Mouse (Mus musculus) ES-Bruce4 (cell line): ENCODE results near the gene Spr.

ENCODE experiments used
- CTCF ChIP-seq: IDR thresholded peaks from one replicate; pipeline ENCODE4 v1.8.1; 2011; ENCODE audit warnings: low read depth, low read length
- POLR2A ChIP-seq: IDR thresholded peaks from one replicate; pipeline ENCODE4 v1.8.1; 2011; ENCODE audit warnings: low read length; ENCODE audit not compliant: insufficient read depth

DNA sequence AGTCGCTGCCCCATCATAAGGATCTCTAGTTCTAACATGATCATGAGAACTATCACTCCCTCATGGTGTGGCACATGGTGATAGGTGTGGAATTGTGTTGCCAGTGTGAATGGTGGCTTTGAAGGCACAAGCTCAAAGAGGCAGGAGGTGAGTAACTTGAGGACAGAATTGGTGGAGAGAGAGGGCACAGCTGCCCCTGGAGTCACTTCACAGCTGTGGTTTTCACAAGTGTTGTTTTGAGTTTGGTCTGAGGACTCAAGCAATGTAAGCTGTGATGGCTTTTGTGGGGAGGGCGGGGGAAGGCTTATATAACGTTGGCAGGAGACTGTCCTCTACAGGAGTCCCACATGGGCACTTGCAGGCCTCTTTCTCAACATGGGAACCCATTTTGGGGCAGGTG, 6.9 kb upstream of the Spr start:
- TF ChIP-seq CTCF (no peak), POLR2A (no peak)
